Mouse (Mus musculus) MEL (cell line): ENCODE results near the gene Rcc1.

ENCODE experiments used
- EP300 ChIP-seq, 2 experiments: IDR thresholded peaks; 2 replicates each; pipeline ENCODE4 v1.6.1; 2011; ENCODE audit warnings: improper control_type of control experiment in 2 of 2, low read length in 2 of 2, low read depth in 1 of 2, mild to moderate bottlenecking in 1 of 2
- HCFC1 ChIP-seq: IDR thresholded peaks from 2 replicates; pipeline ENCODE4 v1.6.1; 2012; ENCODE audit warnings: low read depth, mild to moderate bottlenecking, inconsistent platforms, low read length, improper control_type of control experiment, moderate library complexity
- JUND ChIP-seq: IDR thresholded peaks from 2 replicates; pipeline ENCODE4 v1.6.1; 2011; ENCODE audit warnings: low read depth, mild to moderate bottlenecking, improper control_type of control experiment, low read length
- MAFK ChIP-seq: IDR thresholded peaks from 2 replicates; pipeline ENCODE4 v1.6.1; 2011; ENCODE audit warnings: low read depth, mild to moderate bottlenecking, low read length, improper control_type of control experiment, borderline replicate concordance
- POLR2A ChIP-seq, 2 experiments: IDR thresholded peaks; 2 replicates each; pipeline ENCODE4 v1.6.1; 2011 to 2012; ENCODE audit warnings: low read length in 2 of 2, mild to moderate bottlenecking in 2 of 2, control low read depth in 1 of 2, improper control_type of control experiment in 1 of 2, low read depth in 1 of 2, moderate library complexity in 1 of 2; ENCODE audit not compliant: control insufficient read depth in 1 of 2, insufficient read depth in 1 of 2, poor library complexity in 1 of 2

GRCm38 (mm10) chr4:132312627-132313026 lies 40.8 kb downstream of the Rcc1 start:
- TF ChIP-seq JUND (no peak), EP300 (IDR thresholded peaks at IDR 0.05; ENCODE audit: low read depth in 1 of 2, low read length in 2 of 2) (no peak), POLR2A (IDR thresholded peaks at IDR 0.05; ENCODE audit: control insufficient read depth in 1 of 2, insufficient read depth in 1 of 2, low read depth in 1 of 2, low read length in 2 of 2, poor library complexity in 1 of 2) (no peak), HCFC1 (no peak), MAFK (no peak)
